Mouse (Mus musculus): ENCODE results near the gene Cmtm2b. TPM values are rescaled to one million over a fixed set of nuclear protein-coding genes. Genes with fewer than 3 reads are reported as not detected.

Gene Cmtm2b
- polyA plus RNA-seq, 1 experiment from 2014 or later: not detected

GRCm38 (mm10) chr8:104333786-104334185 is 11.8 kb downstream of the Cmtm2b start:
- Histone ChIP-seq H3K27me3 (replicated peaks) (no peaks in the 10 kb centered on the region), H3K36me3 (replicated peaks) (no peaks in the 10 kb centered on the region), H3K4me2 (no peak overlapping the region), H3K4me1 (no peaks in the 10 kb centered on the region), H3K27ac (no peak overlapping the region), H3K9ac (no peak overlapping the region), H3K9me3 (no peaks in the 10 kb centered on the region), H3K4me3 (no peak overlapping the region)
- ATAC-seq (replicated peaks): no peak
- WGBS: 81% methylated on average over 5 of the region's 5 CpGs

GRCm38 (mm10) chr8:104334196-104334595 is 12.2 kb downstream of the Cmtm2b start:
- no peak for ATAC-seq (replicated peaks)
- Histone ChIP-seq H3K27me3 (replicated peaks) (no peaks in the 10 kb centered on the region), H3K36me3 (replicated peaks) (no peaks in the 10 kb centered on the region), H3K27ac (no peak overlapping the region), H3K9ac (no peak overlapping the region), H3K9me3 (no peaks in the 10 kb centered on the region), H3K4me2 (no peak overlapping the region), H3K4me1 (no peaks in the 10 kb centered on the region), H3K4me3 (no peak overlapping the region)
- 86% methylated on average over 1 of the region's 1 CpGs for WGBS

- Histone ChIP-seq H3K4me3 (no peak overlapping the region), H3K4me1 (peaks cover 17% of the 10 kb centered on the region)
- 86% methylated on average over 1 of the region's 1 CpGs for WGBS
Measured at GRCm38 (mm10) chr8:104336806-104337205, 14.8 kb downstream of the Cmtm2b start.

GRCm38 (mm10) chr8:104337890-104338289 is 15.9 kb downstream of the Cmtm2b start:
- Histone ChIP-seq H3K4me1 (peaks cover 17% of the 10 kb centered on the region), H3K27ac (no peak overlapping the region), H3K27me3 (replicated peaks) (no peaks in the 10 kb centered on the region), H3K36me3 (replicated peaks) (no peaks in the 10 kb centered on the region), H3K9ac (no peak overlapping the region), H3K4me3 (no peak overlapping the region), H3K4me2 (no peak overlapping the region), H3K9me3 (no peaks in the 10 kb centered on the region)
- 57% methylated on average over 3 of the region's 3 CpGs for WGBS
- ATAC-seq (replicated peaks): no peak

More at GRCm38 (mm10) chr8:104336806-104337205, 14.8 kb downstream of the Cmtm2b start:
- ATAC-seq (replicated peaks): no peak
- Histone ChIP-seq H3K27me3 (replicated peaks) (no peaks in the 10 kb centered on the region), H3K9me3 (no peaks in the 10 kb centered on the region), H3K27ac (no peak overlapping the region), H3K9ac (no peak overlapping the region), H3K4me2 (no peak overlapping the region), H3K36me3 (replicated peaks) (no peaks in the 10 kb centered on the region)

GRCm38 (mm10) chr8:104339229-104339982 is 17.4 kb downstream of the Cmtm2b start, which contains the start of gene Cmtm3:
Cmtm3 (plus strand) TSS chr8:104339410.
- 12% methylated on average over 18 of the region's 18 CpGs for WGBS
- H3K4me1 ChIP-seq: peaks cover 17% of the 10 kb centered on the region
- H3K27me3 ChIP-seq (replicated peaks): no peaks in the 10 kb centered on the region
- peak within 1 kb of the TSS; percentile 83 for H3K4me2 ChIP-seq
- ATAC-seq (replicated peaks): no peak
- H3K9me3 ChIP-seq: no peaks in the 10 kb centered on the region
- H3K9ac ChIP-seq: peak within 1 kb of the TSS; percentile 38
- no peaks in the 10 kb centered on the region for H3K36me3 ChIP-seq (replicated peaks)
- no peak within 1 kb of the TSS for H3K27ac ChIP-seq
- H3K4me3 ChIP-seq: peak within 1 kb of the TSS; percentile 51

GRCm38 (mm10) chr8:104339983-104340232 is 17.9 kb downstream of the Cmtm2b start:
- Histone ChIP-seq H3K4me3 (peak overlapping the region; percentile 51), H3K4me1 (peaks cover 17% of the 10 kb centered on the region), H3K9me3 (no peaks in the 10 kb centered on the region), H3K36me3 (replicated peaks) (no peaks in the 10 kb centered on the region), H3K9ac (peak overlapping the region; percentile 38), H3K27ac (no peak overlapping the region), H3K4me2 (peak overlapping the region; percentile 83), H3K27me3 (replicated peaks) (no peaks in the 10 kb centered on the region)
- 0 out of 2 replicates have a peak, but pooled peaks have one; percentile 1 for ATAC-seq (replicated peaks)
- WGBS: 1% methylated on average over 6 of the region's 6 CpGs

GRCm38 (mm10) chr8:104340233-104341105 is 18.4 kb downstream of the Cmtm2b start:
- H3K36me3 ChIP-seq (replicated peaks): no peaks in the 10 kb centered on the region
- no peaks in the 10 kb centered on the region for H3K9me3 ChIP-seq
- H3K4me3 ChIP-seq: peak overlapping the region; percentile 51
- under 1% methylated on average over 46 of the region's 54 CpGs for WGBS
- peak overlapping the region; percentile 83 for H3K4me2 ChIP-seq
- peak overlapping the region; percentile 18; the same call in 1 of the 2 replicates for H3K27ac ChIP-seq
- peaks cover 17% of the 10 kb centered on the region for H3K4me1 ChIP-seq
- peak; percentile 81 for ATAC-seq (replicated peaks)
- H3K9ac ChIP-seq: peak overlapping the region; percentile 38
- H3K27me3 ChIP-seq (replicated peaks): no peaks in the 10 kb centered on the region

- H3K36me3 ChIP-seq (replicated peaks): no peaks in the 10 kb centered on the region
- no peaks in the 10 kb centered on the region for H3K27me3 ChIP-seq (replicated peaks)
- H3K4me1 ChIP-seq: peaks cover 17% of the 10 kb centered on the region
- H3K9ac ChIP-seq: peak overlapping the region; percentile 38
- H3K4me2 ChIP-seq: peak overlapping the region; percentile 83
- WGBS: 1% methylated on average over 24 of the region's 24 CpGs
- H3K4me3 ChIP-seq: peak overlapping the region; percentile 51
- no peaks in the 10 kb centered on the region for H3K9me3 ChIP-seq
- peak overlapping the region; percentile 18; the same call in 1 of the 2 replicates for H3K27ac ChIP-seq
- peak; percentile 68 for ATAC-seq (replicated peaks)
Measured at GRCm38 (mm10) chr8:104341106-104341561, 19.1 kb downstream of the Cmtm2b start.

- Histone ChIP-seq H3K4me1 (peaks cover 17% of the 10 kb centered on the region), H3K4me2 (peak overlapping the region; percentile 83), H3K4me3 (peak overlapping the region; percentile 51; the same call in 1 of the 2 replicates), H3K36me3 (replicated peaks) (no peaks in the 10 kb centered on the region), H3K27me3 (replicated peaks) (no peaks in the 10 kb centered on the region), H3K27ac (no peak overlapping the region), H3K9me3 (no peaks in the 10 kb centered on the region), H3K9ac (no peak overlapping the region)
- 49% methylated on average over 6 of the region's 6 CpGs for WGBS
- ATAC-seq (replicated peaks): no peak
Measured at GRCm38 (mm10) chr8:104341678-104342077, 19.6 kb downstream of the Cmtm2b start.

GRCm38 (mm10) chr8:104342426-104342825 is 20.4 kb downstream of the Cmtm2b start:
- H3K9ac ChIP-seq: no peak overlapping the region
- H3K4me3 ChIP-seq: no peak overlapping the region
- H3K4me1 ChIP-seq: peaks cover 17% of the 10 kb centered on the region
- H3K27me3 ChIP-seq (replicated peaks): no peaks in the 10 kb centered on the region
- H3K4me2 ChIP-seq: no peak overlapping the region
- no peak for ATAC-seq (replicated peaks)
- no peak overlapping the region for H3K27ac ChIP-seq
- WGBS: 84% methylated on average over 5 of the region's 5 CpGs
- no peaks in the 10 kb centered on the region for H3K36me3 ChIP-seq (replicated peaks)
- H3K9me3 ChIP-seq: no peaks in the 10 kb centered on the region

GRCm38 (mm10) chr8:104343957-104344356 is 21.9 kb downstream of the Cmtm2b start:
- no peaks in the 10 kb centered on the region for H3K27me3 ChIP-seq (replicated peaks)

GRCm38 (mm10) chr8:104344622-104345021 is 22.6 kb downstream of the Cmtm2b start:
- no peak for ATAC-seq (replicated peaks)
- no peaks in the 10 kb centered on the region for H3K27me3 ChIP-seq (replicated peaks)
- H3K27ac ChIP-seq: no peak overlapping the region
- H3K9me3 ChIP-seq: no peaks in the 10 kb centered on the region
- H3K4me1 ChIP-seq: peaks cover 14% of the 10 kb centered on the region
- WGBS: 89% methylated on average over 5 of the region's 5 CpGs
- no peaks in the 10 kb centered on the region; the same call in 1 of the 2 replicates for H3K36me3 ChIP-seq (replicated peaks)
- no peak overlapping the region for H3K4me3 ChIP-seq
- H3K4me2 ChIP-seq: no peak overlapping the region
- H3K9ac ChIP-seq: no peak overlapping the region

More at GRCm38 (mm10) chr8:104343957-104344356, 21.9 kb downstream of the Cmtm2b start:
- H3K27ac ChIP-seq: no peak overlapping the region
- H3K4me1 ChIP-seq: peaks cover 17% of the 10 kb centered on the region
- no peaks in the 10 kb centered on the region; the same call in 1 of the 2 replicates for H3K36me3 ChIP-seq (replicated peaks)
- 11% methylated on average over 7 of the region's 7 CpGs for WGBS
- H3K9me3 ChIP-seq: no peaks in the 10 kb centered on the region
- ATAC-seq (replicated peaks): peak; percentile 57
- no peak overlapping the region for H3K4me2 ChIP-seq
- no peak overlapping the region for H3K9ac ChIP-seq
- no peak overlapping the region for H3K4me3 ChIP-seq

Data from midbrain, embryonic 15.5 days (tissue).